Mouse (Mus musculus): Measurements from ENCODE around the gene Rab3gap1. TPM values are rescaled to one million over a fixed set of nuclear protein-coding genes. Genes with fewer than 3 reads are reported as not detected.

Gene Rab3gap1
- polyA plus RNA-seq (2017; shearing (Covaris generic)), result 63.5 TPM

DNA sequence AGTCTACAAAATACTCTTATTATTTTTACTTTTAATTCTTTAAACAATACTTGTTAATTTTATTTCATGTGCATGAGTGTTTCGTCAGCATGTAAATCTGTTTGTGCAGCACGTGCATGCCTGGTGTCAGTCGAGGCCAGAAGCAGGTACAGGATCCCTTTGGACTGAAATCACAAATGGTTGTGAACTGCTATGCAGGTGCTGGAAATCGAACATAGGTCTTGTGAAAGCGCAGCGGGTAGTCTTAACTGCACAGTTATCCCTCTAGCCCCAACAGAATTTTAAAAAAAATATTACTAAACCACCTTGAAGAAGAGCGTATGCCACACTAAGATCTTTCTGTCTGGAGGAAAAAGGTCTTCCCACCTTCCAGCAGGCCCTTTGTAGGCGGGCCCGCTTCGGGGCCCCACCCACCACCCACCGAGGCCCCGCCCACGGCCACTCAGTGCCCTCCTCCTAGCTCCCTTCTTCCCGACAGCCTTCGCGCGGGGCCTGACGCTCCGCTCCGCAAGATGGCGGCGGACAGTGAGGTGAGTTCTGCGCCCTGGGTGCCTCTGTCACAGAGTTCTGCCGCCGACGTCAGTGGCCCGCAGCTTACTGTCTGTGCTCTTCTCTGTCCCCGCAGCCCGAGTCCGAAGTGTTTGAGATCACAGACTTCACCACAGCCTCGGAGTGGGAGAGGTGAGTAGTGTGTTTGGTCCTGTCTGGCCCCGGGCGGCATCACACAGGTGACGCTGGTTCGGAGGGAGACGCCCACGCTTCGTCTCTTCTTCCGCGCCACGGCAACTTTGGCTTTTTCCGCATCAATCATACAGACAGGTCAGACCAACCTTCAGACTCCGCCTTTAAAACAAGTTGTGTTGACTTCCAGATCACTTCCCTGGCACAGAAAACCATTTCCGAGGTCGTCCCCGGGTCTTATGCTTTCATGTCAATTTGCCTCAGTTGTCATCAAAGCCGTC, at the start of gene Rab3gap1:
TSS of gene Rab3gap1 (plus strand) at position 474 of the 962 bp plus-strand sequence.

DNA sequence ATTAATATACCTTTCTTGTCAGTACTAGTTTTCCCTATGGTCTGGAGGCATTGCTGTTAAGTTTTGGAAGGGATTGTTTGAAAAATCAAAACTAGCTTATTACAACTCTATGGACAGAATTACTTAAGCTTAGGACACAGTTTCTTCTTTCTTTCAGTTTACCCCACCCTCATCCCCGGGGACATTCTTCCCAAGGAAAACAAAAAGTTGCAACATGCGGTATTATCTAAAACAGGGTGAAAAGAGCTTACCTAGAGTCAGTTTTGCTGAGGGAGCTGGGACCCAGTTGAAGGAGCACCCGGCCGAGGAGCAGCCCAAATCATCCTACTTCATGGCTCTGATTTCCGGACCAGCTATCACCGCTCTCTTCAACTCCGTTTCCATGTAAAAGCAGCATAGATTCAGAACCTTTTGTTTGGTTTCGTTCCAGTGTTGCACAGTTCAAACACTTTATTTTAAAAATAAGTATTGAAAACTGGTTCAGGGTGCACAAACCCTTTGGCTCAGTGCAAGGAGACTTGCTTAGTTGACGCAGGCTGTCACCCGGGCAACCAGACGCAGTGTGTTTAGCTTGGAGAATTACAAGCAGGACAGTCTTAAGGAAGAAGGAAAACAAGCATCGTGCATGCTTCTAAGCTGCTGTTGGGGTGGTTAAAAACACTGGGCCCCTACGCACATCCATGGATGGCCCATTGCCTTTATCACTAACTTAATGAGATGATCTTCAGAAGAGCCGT, 13.9 kb upstream of the Rab3gap1 start, which contains the start of gene Map3k19:
TSS of gene Map3k19 (minus strand) at position 546 of the 737 bp plus-strand sequence.

Other genes with a start within 250 kb of the Rab3gap1 start
- gene Tmem163, start 189.2 kb upstream of the Rab3gap1 start, polyA plus RNA-seq (2017; shearing (Covaris generic)), result 1.6 TPM
- gene Acmsd, start 139.4 kb upstream of the Rab3gap1 start, polyA plus RNA-seq (2017; shearing (Covaris generic)), result not detected
- gene Ccnt2, start 94.6 kb upstream of the Rab3gap1 start, polyA plus RNA-seq (2017; shearing (Covaris generic)), result 88.6 TPM
- gene Map3k19, start 13.7 kb upstream of the Rab3gap1 start, polyA plus RNA-seq (2017; shearing (Covaris generic)), result 0.20 TPM
- gene Zranb3, start 234.3 kb downstream of the Rab3gap1 start, polyA plus RNA-seq (2017; shearing (Covaris generic)), result 2.0 TPM
- 66.9 TPM for gene R3hdm1, start 234.5 kb downstream of the Rab3gap1 start, polyA plus RNA-seq (2017; shearing (Covaris generic))